Mouse (Mus musculus): ENCODE measurements around the gene 2010315B03Rik.

- no peak for TF ChIP-seq CTCF (IDR thresholded peaks at IDR 0.05; ENCODE audit: low read depth, low read length)
- TF ChIP-seq POLR2A (IDR thresholded peaks at IDR 0.05; ENCODE audit: extremely low read depth, insufficient read depth, low read length), result no peak
These were observed 994 bp downstream of the 2010315B03Rik start for GRCm38 (mm10) chr9:124311502-124311901.
